Mouse (Mus musculus): Measurements from ENCODE around the gene Htr1d. TPM values are rescaled to one million over a fixed set of nuclear protein-coding genes. Genes with fewer than 3 reads are reported as not detected.

Htr1d gene
- total RNA-seq (2021) (not detected), polyA plus RNA-seq (2012; rRNA removed) (0.07 TPM in 1 of 2 replicates, not detected in the other)
- long read RNA-seq, result 0 reads

DNA sequence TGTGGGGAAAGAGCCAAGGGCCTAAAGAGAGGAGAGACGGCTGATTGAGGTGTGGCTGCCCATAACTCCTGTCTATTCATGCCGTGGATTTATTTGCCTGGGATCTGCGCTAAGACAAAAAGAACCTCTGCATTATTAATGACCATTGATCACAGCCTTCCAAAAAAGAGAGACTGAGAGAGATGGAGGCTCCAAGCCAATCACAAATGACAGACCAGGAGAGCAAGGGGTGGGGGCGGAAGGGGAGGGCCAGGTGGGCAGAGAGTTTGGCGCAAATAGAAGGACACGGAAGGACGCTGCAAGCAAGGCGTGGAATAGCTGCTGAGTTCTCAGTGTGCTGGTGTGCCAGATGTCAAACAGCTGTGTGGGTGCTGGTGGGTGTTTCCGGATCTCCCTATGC is at the start of gene Htr1d:
TSS of gene Htr1d (plus strand) at position 301 of the 400 bp plus-strand sequence.
- DNase-seq, result no peak

DNA sequence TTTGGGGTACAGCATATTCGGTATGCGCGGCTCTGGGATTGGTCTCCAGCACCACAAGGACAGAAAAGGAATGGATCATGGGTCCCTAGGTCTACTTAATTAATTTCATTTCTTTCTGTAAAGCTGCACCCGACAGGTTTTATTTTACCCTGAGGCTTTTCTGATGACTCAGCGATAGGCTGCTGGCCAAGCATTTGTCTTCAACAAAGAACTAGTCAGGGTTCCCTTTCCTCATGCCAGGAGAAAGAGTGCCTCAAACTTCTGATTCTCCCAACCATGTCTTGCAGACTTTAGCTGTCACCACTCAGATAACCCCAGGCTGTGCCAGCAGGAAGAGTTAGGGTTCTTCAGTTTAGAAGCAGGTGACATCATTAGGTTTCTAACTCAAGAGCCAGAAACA is 46.3 kb upstream of the Htr1d start:
- peak; percentile 52 for DNase-seq

DNA sequence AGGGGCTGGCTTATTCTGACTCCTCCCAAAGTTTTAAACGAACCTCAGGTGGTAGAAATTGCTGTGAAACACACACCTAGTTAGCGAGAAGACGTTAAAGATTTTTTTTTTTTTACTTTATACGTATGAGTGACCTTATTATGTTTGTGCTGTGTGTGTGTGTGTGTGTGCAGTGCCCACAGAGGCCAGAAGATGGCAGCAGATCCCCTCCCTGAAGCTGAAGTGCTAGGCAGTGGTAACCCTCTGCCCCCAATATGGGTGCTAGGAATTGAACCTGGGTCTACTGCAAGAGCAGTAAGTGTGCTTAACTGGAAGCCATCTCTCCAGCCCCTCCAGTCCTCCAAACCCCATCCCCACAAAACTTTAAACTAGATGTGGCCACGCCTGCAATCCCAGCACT is 40.3 kb upstream of the Htr1d start:
- DNase-seq, result no peak

DNA sequence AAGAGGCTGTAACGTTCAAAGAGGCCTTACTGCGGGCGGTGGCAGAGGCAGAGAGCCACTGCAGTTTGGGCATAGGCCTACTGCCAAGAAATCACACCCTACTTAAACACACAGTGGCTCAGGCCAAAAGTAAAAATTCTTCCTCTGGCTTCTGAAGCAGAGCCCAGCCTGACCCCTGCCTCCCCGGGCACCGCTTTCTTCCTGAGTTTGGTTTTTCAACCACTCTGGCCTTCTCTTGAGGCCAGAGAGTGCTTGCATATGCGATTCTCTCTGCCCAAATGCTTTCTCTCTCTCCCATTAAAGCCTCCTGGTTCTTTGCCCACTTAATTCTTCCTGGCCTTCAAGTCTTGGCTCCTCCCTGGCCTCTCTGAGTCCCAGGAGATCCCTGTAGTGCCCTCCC is 39.5 kb upstream of the Htr1d start:
- DNase-seq, result no peak

DNA sequence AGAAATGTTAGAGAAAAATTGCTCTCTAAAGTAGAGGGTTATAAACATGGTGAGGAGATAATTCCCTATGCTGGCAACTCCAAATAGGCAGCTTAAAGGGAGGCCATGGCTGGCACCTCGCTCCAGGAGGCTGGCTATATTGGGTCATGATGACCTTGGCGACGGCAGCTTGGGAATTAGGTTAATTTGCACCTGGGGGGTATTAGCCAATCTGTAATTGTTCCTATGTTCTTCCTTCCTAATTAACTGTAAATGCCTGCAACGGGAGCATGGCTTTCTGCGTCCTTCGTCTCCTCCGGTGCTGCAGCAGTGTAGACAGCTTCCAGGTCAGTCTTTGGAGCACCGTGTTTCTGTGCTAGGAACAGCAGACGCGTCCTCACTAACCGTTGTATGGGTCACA is 36.1 kb upstream of the Htr1d start:
- DNase-seq, result no peak

DNA sequence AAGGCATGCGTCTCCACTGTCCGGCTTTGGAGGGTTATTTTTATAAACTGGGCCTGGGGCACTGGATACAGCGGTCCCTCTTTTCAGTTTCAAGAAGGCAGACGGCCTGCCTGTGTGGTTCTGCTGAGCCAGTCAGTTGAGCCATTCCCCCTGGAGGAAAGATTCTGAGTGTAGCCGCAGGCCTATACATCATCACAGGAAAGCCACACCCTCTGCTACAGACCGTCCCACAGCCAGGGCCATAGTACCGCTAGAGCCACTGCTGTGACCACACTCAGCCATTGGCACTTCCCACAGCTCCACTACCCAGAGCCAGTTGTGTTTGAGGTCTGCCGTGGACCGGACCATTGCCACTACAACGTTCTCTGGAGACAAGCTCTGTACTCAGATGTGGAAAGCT is 21.5 kb upstream of the Htr1d start:
- DNase-seq, result no peak

DNA sequence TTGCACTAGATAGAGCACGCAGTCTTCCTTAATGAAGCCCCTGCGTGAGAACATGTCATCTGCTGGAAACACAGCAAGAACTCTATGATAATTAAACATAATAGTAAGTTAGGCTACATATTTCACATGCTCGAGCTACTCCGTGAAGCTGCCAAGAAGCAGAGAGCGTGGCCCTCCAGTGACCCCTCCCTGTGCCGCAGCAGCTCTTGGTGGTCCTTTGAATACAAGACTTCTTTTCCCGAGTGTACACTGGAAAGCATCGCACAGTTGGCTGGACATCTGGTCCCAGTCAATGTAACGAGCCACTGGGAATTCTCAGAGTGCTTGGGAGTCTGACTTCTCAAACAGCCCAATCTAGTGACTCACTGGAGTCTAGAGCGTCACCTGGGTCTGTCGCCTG is 15.5 kb upstream of the Htr1d start:
- DNase-seq, result no peak

DNA sequence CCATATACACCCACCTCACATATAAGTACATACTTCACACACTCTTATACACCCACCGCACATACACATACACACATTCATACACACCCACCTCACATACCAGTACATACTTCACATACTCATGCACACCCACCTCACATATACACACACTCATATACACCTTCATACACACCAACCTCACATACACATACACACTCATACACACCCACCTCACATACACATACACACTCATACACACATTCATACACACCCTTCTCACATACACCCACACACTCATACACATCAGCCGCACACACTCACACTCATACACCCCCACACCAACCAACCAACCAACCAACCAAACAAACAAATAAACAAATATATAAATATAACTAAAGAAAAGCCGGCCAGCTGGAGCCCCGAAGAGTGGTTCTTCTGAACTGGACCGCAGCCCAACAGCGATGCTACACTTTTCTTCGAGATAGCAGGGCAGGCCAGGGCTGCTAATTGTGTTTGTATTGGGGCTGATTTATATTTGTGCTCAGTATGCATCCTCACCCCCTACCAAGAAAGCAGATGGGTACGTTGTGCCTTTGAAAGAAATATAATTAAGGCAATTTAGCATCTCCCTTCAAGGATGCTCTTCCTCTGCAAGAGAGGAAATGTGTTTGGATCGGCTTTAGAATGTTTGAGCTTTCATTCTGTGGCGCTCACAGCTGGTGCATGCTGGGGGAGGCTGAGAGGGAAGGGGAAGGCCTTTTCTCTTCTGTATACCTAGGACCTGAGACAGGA is 11.1 kb upstream of the Htr1d start:
- no peak for DNase-seq

DNA sequence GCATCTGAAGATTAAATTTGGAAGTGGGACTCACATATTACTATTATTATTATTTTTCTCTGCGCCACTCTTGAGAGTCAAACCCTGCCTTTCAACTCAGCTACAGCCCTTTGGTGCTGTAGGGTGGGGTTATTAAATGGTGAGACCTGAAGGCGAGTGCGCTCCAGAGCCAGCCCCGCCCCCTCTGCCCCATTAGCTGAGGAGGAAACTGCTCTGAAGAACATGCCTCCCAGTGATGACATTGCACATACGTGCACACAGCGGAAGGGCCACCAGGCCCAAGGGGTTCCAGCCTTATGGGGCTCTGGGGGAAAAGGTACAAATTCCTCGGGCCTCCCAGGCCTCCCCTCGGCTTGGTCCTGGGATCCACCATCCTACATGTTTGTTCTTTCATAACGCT is 7.8 kb upstream of the Htr1d start:
- no peak for DNase-seq

DNA sequence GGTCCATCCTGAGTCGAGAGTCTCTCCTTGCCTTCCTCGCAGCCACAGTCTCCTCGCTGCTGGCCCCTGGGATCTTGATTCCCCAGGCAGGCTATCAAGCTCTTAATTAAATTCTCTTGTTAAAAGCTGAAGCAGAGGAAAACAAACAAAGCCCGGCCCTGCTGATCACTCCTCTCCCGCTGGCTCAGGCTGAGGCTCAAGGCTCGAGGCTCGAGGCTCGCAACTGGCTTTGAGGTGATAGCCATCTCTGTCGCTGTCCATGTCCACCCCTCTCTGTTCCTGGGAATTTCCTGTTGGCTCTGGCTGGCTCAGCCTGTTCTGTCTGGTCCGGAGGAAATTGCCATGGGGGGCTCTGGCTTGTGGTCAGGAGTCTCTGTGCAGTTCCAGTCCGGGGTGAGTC is 4.4 kb upstream of the Htr1d start:
- DNase-seq, result no peak

DNA sequence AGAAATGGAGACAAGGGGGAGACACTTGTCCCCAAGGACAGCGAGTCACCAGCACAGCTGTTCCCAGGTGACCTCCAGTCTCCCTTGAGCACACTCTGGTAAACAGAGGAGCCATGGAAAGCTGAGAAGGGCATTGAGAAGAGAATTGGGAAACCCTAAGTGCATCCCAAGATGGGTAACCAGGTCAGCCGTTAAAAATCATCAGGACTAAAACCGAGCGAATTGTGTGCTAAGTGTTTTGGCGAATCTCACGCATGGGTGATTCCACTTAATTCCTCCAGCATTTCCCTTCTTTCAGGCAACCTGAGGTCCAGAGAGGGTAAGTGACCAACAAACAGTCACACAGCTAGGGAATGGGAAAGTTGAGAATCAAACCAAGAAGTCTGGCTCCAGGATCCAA is 3.9 kb upstream of the Htr1d start:
- no peak for DNase-seq

DNA sequence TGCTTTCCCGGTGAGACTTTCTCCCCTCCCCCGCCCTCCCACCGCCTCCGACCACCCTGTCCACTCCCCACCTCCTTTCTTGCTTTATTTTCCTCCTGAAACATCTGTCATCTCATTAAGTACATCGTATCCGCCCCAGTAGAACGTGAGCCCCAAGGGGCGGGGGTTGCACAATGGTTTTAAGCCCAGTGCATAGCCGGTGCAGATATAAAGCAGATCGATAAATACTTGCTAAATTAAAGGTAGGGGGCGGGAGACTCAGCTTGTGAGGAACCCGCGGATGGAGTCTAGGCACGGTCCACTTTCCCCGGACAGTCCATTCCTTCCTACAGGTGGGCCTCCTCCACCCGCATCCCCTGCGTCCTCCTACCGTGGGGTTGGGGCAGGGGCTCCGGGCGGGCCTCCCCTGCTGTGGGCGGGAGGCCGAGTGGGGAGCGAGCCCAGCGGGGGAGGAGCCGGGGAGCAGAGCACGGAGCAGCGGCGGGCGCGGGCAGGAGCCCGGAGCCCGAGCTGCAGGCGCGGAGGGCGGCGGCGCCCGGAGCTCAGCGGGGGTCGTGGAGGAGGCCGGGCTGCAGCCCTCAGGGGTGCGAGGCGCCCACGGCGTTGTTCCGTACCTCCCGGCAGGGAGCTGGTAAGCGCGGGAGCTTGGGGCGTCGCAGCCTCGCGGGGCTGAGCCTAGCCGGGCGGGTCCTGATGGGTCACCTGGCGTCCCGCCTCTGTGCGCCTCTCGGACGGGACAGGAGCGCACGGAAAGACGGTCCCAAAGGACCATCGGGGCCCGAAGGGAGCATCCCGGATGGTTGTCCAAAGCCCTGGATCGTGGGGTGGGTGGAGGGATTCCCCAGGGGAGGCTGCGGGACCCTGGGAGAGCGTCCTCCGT is 1.0 kb downstream of the Htr1d start:
- DNase-seq, result peak; percentile 11

DNA sequence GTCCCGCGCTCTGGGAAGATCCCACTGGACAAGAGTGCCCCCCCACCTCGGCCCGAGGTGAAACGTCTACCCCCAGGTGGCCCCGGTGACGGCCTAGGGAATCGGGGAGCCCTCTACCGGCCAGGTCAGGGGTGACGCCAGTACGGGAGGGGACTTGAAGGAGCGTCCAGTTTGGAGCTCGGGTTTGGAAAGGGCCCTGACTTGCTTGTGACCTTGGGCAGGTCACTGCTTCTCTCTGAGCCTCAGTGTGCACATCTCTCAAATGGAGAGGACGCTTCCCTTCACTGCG is 1.6 kb downstream of the Htr1d start:
- peak; percentile 24 for DNase-seq

DNA sequence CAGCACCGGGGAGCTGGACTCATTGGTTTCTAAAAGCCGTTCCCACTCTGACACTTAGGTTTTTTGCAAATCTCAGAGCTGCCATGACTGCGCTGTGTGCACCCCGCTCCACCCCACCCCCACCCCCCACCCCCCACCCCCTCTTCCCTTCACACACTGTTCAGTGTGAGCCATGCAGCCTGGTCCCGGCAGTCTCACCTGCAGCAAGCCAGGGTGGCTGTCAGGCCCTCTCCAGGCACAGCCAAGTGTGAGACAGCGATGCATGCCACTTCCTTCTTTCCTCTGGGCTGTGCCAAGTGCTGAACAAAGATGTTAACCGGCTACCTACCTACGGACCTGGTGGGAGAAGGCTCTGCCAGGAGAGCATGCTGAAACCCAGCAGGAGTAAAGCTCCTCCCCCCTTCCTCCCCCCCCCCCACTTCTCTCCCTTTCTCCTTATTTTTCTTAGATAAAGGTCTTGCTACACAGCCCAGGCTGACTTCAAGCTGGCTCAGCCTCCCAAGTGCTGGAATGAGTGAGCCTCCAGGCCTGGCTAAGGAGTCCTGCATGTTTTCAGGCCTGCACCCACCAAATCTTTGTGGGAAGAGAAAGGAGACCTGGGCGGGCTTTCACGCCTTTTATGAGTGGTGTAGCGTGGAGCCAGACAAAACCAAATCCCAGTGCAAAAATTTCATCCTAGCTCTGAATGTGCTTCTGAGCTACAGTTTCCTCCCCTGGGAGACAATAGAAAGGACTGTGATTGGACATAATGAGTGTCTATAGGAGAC is 7.5 kb downstream of the Htr1d start:
- DNase-seq, result no peak

DNA sequence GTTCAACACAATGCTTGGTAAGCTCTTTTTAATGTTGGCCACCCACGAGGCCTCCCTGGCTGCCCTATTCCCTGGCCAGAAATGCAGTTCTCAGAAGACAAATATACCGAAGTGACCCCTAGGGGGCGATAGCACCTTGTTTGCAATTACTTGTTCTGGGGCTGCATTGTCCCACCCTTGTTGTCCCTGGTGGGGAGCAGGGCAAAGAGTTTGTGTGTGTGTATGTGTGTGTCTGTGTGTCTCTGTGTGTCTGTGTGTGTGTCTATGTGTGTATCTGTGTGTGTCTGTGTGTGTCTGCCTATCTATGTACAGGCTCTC is 8.0 kb downstream of the Htr1d start:
- DNase-seq, result peak; percentile 40

DNA sequence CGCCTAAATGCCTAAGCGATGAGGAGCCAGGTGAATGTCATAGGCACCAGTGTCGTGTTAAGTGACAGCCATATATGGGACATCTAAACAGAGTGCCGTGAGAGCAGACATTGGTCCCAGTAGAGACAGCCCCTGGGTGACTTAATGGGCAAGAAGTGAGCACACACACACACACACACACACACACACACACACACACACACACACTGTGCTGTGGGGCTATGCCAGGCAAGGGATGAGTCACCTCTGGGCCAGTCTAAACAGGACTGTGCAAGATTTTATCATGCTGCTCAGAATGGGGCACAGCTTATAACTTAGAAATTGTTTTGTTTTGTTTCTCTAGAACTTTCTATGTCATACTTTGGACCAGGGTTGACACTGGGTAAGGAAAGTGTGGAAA is 10.7 kb downstream of the Htr1d start:
- DNase-seq, result peak; percentile 77

DNA sequence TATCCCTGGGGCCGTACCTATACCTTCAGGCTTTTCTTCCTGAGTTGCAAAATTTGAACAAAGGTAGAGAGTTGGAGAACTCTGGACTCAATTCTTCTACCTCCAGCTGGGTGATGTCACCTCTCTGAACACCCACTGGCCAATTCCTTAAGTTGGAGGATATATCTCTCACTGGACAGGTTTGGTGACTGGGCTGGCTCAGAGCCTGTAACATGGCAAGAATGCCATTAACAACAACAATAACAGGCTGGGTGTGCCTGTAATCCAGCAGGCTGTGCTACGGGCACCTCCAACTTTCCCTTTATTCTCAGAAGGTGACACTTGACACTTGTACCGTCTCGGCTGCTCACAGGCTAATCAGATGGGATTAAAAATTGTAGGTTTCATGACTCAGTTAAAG is 15.8 kb downstream of the Htr1d start:
- DNase-seq, result no peak

DNA sequence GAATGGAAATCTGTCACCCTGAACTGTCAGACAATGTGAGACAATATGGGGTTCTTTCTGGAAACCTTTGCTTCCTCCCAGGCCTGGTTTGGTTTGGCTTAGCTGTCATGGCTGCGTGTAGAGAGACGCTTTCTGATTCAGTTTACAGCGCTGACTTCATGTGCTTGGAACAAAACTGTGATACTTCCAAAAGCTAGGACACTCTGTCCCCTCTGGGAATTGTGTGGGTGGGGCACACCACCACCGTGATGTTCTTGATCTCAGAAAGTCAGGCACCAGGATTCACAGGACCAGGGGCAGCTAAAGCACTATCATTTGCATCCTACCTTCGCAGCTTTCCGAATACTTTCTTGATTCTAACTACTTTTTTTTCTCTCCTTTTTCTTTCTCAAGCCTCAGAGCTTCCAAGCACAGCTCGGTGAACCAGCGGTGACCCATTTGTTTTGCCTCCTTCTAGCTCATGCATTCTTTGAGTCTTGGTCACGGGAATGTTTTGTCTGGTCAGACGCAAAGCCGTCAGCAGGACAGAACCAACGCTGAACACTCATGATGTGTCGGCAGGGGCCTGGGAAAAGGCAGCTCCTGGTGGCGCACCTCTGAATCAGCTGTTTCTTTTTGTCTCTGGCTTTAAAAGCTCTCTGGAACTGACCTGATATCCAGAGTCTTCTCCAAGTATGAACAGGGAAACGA is 18.2 kb downstream of the Htr1d start:
- no peak for DNase-seq

DNA sequence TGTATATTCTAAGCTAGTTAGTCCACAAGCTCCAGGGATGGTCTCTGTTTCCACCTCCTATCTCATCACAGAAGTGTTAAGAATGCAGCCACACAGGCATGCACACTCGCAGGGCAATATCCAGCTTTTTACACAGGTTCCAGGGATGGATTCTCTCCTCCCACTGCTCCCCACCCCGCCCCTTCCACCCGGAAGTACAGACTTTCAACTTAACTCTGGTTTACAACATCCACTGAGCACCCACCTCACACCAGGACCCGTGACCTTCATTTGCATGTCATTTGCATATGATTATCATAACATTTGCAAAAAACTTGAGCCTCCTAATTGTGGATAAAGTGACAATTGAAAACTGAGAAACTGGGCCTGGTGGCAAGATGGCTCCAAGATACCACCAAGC is 21.2 kb downstream of the Htr1d start:
- no peak for DNase-seq

DNA sequence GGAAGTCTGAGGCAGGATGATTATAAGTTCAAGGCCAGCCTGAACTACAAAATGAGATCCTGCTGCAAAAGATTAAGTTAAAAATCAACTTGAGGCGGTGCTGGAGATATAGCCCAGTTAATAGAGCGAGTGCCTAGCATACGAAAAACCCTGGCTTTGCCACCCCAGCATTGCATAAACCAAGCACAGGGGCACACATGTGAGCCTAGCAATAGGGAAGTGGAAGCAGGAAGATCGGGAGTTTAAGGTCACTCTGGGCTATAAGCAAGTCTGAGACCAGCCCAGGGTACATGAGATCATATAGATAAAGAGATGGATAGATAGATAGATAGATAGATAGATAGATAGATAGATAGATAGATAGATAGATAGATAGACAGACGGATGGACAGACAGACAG is 26.5 kb downstream of the Htr1d start:
- DNase-seq, result no peak

DNA sequence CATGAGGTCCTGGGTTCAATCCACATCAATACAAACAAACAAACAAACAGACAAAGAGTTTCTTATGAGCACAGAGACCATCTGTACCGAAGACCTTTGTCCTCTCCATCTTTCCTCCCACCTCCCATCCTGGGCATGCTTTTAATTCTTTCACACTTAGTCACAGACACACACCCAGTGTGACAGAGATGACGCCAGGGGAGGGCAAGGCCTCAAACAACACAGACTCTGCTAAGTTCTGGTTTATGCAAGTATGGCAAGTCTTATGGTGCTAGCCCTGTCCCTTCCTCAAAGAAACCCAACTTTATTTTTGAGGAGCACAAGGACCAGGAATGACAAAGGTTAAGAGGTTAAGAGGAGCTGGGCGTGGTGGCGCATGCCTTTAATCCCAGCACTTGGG is 26.9 kb downstream of the Htr1d start:
- no peak for DNase-seq

DNA sequence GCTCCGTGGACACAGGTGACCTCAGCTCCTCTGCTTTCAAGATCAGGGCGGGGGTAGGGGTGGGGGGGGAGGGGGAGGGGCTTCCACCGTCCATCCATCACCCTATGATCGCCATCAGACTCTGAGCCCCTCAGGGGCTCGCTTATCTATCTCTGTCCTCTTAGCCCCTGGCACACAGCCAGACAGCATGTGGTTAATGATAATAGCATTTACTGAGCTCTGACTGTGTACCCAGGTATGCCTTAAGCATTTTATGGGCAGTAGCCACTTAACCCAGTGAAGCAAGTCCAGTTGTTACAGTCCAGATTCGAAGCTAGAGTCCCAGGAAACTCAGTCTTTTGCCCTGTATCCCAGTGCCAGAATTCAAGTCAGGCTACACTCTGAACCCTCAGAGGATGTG is 28.2 kb downstream of the Htr1d start:
- no peak for DNase-seq

DNA sequence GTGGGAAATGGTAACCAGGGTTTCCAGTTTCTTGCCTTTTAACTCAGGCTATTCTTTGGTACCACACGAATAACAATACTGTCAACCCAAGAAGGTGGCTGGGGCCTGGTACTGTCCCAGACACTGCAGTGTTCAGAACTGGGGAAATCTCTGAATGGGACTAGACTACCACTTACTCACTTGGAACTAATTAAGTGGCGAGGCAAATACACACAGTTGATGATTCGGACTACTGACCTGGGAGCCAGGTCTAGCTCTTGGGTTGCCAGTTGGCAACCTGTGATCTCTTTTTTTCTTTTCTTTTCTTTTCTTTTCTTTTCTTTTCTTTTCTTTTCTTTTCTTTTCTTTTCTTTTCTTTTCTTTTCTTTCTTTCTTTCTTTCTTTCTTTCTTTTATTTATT is 29.0 kb downstream of the Htr1d start:
- DNase-seq, result no peak
